ENCODE assay signal across 25 mouse cellular contexts in the genomic region with DNA sequence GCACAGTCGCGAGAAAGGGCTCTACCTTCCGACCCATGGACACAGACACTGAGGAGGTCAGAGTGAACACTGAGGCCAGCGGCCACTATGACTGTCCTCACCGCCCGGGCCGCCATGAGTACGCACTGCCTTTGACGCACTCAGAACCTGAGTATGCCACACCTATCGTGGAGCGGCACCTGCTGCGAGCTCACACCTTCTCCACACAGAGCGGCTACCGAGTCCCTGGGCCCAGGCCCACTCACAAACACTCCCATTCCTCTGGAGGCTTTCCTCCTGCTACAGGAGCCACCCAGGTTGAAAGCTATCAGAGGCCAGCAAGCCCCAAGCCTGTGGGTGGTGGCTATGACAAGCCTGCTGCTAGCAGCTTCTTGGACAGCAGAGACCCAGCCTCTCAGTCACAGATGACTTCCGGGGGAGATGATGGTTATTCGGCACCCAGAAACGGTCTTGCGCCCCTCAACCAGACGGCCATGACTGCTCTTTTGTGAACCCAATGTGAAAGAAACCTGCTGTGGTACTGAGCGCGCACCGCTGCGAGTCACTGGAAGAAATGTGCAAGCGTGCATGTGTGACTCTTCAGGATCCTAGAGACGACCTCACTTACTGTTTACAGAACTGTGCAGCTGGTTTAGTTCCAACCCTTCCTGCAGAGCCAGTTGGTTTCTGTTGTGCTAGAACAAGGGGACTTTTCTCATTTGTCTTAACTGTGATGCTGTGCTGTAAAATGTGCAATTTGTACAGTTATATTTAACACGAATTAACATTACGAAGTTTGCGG. TPM values are rescaled to one million over a fixed set of nuclear protein-coding genes. Genes with fewer than 3 reads are reported as not detected.
DNase-seq lines count a peak whose midpoint lies in the region; ATAC-seq and TF ChIP-seq lines count a peak whose summit lies in the region.
"Had no signal": no experiment of that assay in that cellular context is flagged by ENCODE, and none has a peak within 500 bp of the region (broad histone marks: within the 10 kb centered on the region; RNA-seq: fewer than 3 reads in every experiment).

No protein-coding gene starts in this region.

- no peak overlapping the region for H3K27ac ChIP-seq in forebrain, postnatal 0 days (ENCODE audit: low read depth, low read length)
- no peak overlapping the region for H3K27ac ChIP-seq in forebrain, embryonic 14.5 days (ENCODE audit: low read depth, low read length)
- no peak overlapping the region for H3K27ac ChIP-seq in stomach, embryonic 14.5 days (ENCODE audit: low read length)
- H3K27ac ChIP-seq in stomach, postnatal 0 days (replicated peaks), result no peak overlapping the region; the same call in 1 of the 2 replicates
- H3K27ac ChIP-seq in intestine, postnatal 0 days (ENCODE audit: low read depth, low read length), result peak overlapping the region; percentile 15; the same call in 1 of the 2 replicates
- H3K27ac ChIP-seq: embryonic facial prominence, embryonic 13.5 days; forebrain, embryonic 12.5 days; gastrocnemius, adult 2 months; heart, embryonic 10.5 days; hindbrain, embryonic 10.5 days; hindbrain, embryonic 14.5 days had no signal

- H3K36me3 ChIP-seq in forebrain, postnatal 0 days (ENCODE audit: insufficient read depth), result 0 out of 2 replicates have a peak, but pooled peaks cover 11% of the 10 kb centered on the region
- peaks cover 14% of the 10 kb centered on the region for H3K36me3 ChIP-seq in forebrain, embryonic 14.5 days (ENCODE audit: control insufficient read depth, insufficient read depth, low read length)
- H3K36me3 ChIP-seq in stomach, embryonic 14.5 days (ENCODE audit: control insufficient read depth, insufficient read depth, low read length), result peaks cover 15% of the 10 kb centered on the region
- peaks cover 3% of the 10 kb centered on the region; the same call in 1 of the 2 replicates for H3K36me3 ChIP-seq in stomach, postnatal 0 days (ENCODE audit: control insufficient read depth, insufficient read depth, low read length)
- peaks cover 50% of the 10 kb centered on the region for H3K36me3 ChIP-seq in intestine, postnatal 0 days (ENCODE audit: control insufficient read depth, insufficient read depth)

- H3K9ac ChIP-seq in forebrain, postnatal 0 days, result no peak overlapping the region
- no peak overlapping the region for H3K9ac ChIP-seq in forebrain, embryonic 14.5 days (ENCODE audit: low read length)
- no peak overlapping the region for H3K9ac ChIP-seq in stomach, embryonic 14.5 days (replicated peaks; ENCODE audit: low read depth, low read length)
- H3K9ac ChIP-seq in stomach, postnatal 0 days (ENCODE audit: low read length), result no peak overlapping the region
- H3K9ac ChIP-seq in intestine, postnatal 0 days (ENCODE audit: low read depth, low read length), result no peak overlapping the region
- H3K9ac ChIP-seq: embryonic facial prominence, embryonic 13.5 days; forebrain, embryonic 12.5 days; hindbrain, embryonic 14.5 days had no signal

- no peak for TF ChIP-seq EP300 in stomach, postnatal 0 days (optimal IDR thresholded peaks at IDR 0.05)

- no peak for TF ChIP-seq CTCF in forebrain, postnatal 0 days (IDR thresholded peaks at IDR 0.05; ENCODE audit: low read depth)
- TF ChIP-seq CTCF in stomach, postnatal 0 days (IDR thresholded peaks at IDR 0.05; ENCODE audit: low read depth), result no peak
- no peak for TF ChIP-seq CTCF in intestine, postnatal 0 days (IDR thresholded peaks at IDR 0.05; ENCODE audit: low read depth)

- 90% methylated on average over 28 of the region's 28 CpGs for WGBS in forebrain, postnatal 0 days
- 93% methylated on average over 28 of the region's 28 CpGs for WGBS in forebrain, embryonic 14.5 days
- 83% methylated on average over 28 of the region's 28 CpGs for WGBS in stomach, embryonic 14.5 days
- 79% methylated on average over 28 of the region's 28 CpGs for WGBS in stomach, postnatal 0 days
- 83% methylated on average over 28 of the region's 28 CpGs for WGBS in intestine, postnatal 0 days

- no peaks in the 10 kb centered on the region for H3K4me1 ChIP-seq in forebrain, postnatal 0 days (ENCODE audit: insufficient read depth)
- no peaks in the 10 kb centered on the region for H3K4me1 ChIP-seq in forebrain, embryonic 14.5 days (ENCODE audit: control insufficient read depth, insufficient read depth, low read length)
- no peaks in the 10 kb centered on the region for H3K4me1 ChIP-seq in stomach, embryonic 14.5 days (ENCODE audit: control insufficient read depth, insufficient read depth, low read length)
- no peaks in the 10 kb centered on the region for H3K4me1 ChIP-seq in stomach, postnatal 0 days (replicated peaks; ENCODE audit: control insufficient read depth, insufficient read depth)
- H3K4me1 ChIP-seq in intestine, postnatal 0 days (replicated peaks; ENCODE audit: control insufficient read depth, insufficient read depth, low read length), result no peaks in the 10 kb centered on the region
- H3K4me1 ChIP-seq: embryonic facial prominence, embryonic 13.5 days; forebrain, embryonic 12.5 days; heart, embryonic 10.5 days; hindbrain, embryonic 10.5 days had no signal

- no peak overlapping the region for H3K4me2 ChIP-seq in forebrain, postnatal 0 days (ENCODE audit: low read depth)
- H3K4me2 ChIP-seq in forebrain, embryonic 14.5 days (ENCODE audit: low read length), result no peak overlapping the region
- no peak overlapping the region for H3K4me2 ChIP-seq in stomach, embryonic 14.5 days (replicated peaks; ENCODE audit: low read depth, low read length)
- H3K4me2 ChIP-seq in stomach, postnatal 0 days (replicated peaks; ENCODE audit: low read depth), result no peak overlapping the region
- H3K4me2 ChIP-seq in intestine, postnatal 0 days (replicated peaks; ENCODE audit: low read depth), result no peak overlapping the region
- H3K4me2 ChIP-seq: embryonic facial prominence, embryonic 13.5 days; forebrain, embryonic 12.5 days; hindbrain, embryonic 14.5 days had no signal

- DNase-seq in forebrain, postnatal 0 days, result no peak
- DNase-seq in forebrain, embryonic 14.5 days (ENCODE audit: low spot score), result no peak
- no peak for DNase-seq in stomach, postnatal 0 days (ENCODE audit: low spot score)
- DNase-seq in ZHBTc4 (ENCODE audit: low read depth, low spot score), result peak; percentile 56
- DNase-seq in layer of hippocampus, adult 18-20 months (ENCODE audit: low spot score in 2 of 2), result no peak
- no peak for DNase-seq in kidney, adult 9 months
- DNase-seq: adrenal gland, postnatal 14 days; B cell, adult 2 months; cerebellum, adult 18-20 months; cerebellum, adult 9-11 months; cerebellum, postnatal 36 days; gastrocnemius, adult 2 months; gastrocnemius, postnatal 25 days had no signal

- peak; percentile 16; the same call in 1 of the 2 replicates for ATAC-seq in forebrain, postnatal 0 days
- no peak for ATAC-seq in forebrain, embryonic 14.5 days
- ATAC-seq in stomach, embryonic 14.5 days (ENCODE audit: insufficient number of reproducible peaks, insufficient read depth, low FRiP score, low read depth), result peak; percentile 37; the same call in 1 of the 2 replicates
- no peak; the same call in 1 of the 2 replicates for ATAC-seq in stomach, postnatal 0 days (ENCODE audit: low FRiP score, low TSS enrichment)
- ATAC-seq in intestine, postnatal 0 days, result no peak
- ATAC-seq: CD4-positive, CD25-positive, alpha-beta regulatory T cell, adult 4 months had no signal

- H3K9me3 ChIP-seq in forebrain, postnatal 0 days (ENCODE audit: low read length), result no peaks in the 10 kb centered on the region
- H3K9me3 ChIP-seq in forebrain, embryonic 14.5 days (replicated peaks; ENCODE audit: control insufficient read depth, low read length), result no peaks in the 10 kb centered on the region
- no peaks in the 10 kb centered on the region for H3K9me3 ChIP-seq in stomach, embryonic 14.5 days (ENCODE audit: control insufficient read depth, low read depth, low read length)
- no peaks in the 10 kb centered on the region for H3K9me3 ChIP-seq in stomach, postnatal 0 days (ENCODE audit: control insufficient read depth, low read length)
- H3K9me3 ChIP-seq in intestine, postnatal 0 days (ENCODE audit: control insufficient read depth), result no peaks in the 10 kb centered on the region
- H3K9me3 ChIP-seq: embryonic facial prominence, embryonic 13.5 days; forebrain, embryonic 12.5 days; heart, embryonic 10.5 days; hindbrain, embryonic 10.5 days had no signal

- H3K27me3 ChIP-seq in forebrain, postnatal 0 days (ENCODE audit: insufficient read depth, low read length), result no peaks in the 10 kb centered on the region
- no peaks in the 10 kb centered on the region for H3K27me3 ChIP-seq in forebrain, embryonic 14.5 days (replicated peaks; ENCODE audit: control insufficient read depth, insufficient read depth, low read length)
- no peaks in the 10 kb centered on the region for H3K27me3 ChIP-seq in stomach, embryonic 14.5 days (ENCODE audit: control insufficient read depth, insufficient read depth, low read length)
- H3K27me3 ChIP-seq in stomach, postnatal 0 days (ENCODE audit: control insufficient read depth, insufficient read depth, low read length), result no peaks in the 10 kb centered on the region
- no peaks in the 10 kb centered on the region for H3K27me3 ChIP-seq in intestine, postnatal 0 days (replicated peaks; ENCODE audit: control insufficient read depth, insufficient read depth, low read length)
- H3K27me3 ChIP-seq: embryonic facial prominence, embryonic 13.5 days; forebrain, embryonic 12.5 days had no signal

- no peak overlapping the region for H3K4me3 ChIP-seq in forebrain, postnatal 0 days (ENCODE audit: low read depth, low read length)
- H3K4me3 ChIP-seq in forebrain, embryonic 14.5 days (ENCODE audit: low read depth, low read length), result no peak overlapping the region
- H3K4me3 ChIP-seq in stomach, embryonic 14.5 days (ENCODE audit: low read depth, low read length), result no peak overlapping the region
- no peak overlapping the region for H3K4me3 ChIP-seq in stomach, postnatal 0 days (ENCODE audit: low read depth, low read length)
- H3K4me3 ChIP-seq in intestine, postnatal 0 days (ENCODE audit: low read depth, low read length), result no peak overlapping the region
- H3K4me3 ChIP-seq: embryonic facial prominence, embryonic 13.5 days; forebrain, embryonic 12.5 days; gastrocnemius, adult 2 months; heart, embryonic 10.5 days; hindbrain, embryonic 10.5 days had no signal

RNA-seq across cellular contexts. Expression of gene Gm26741, which starts 38.9 kb away (rescaled TPM):
- total RNA-seq in forebrain, postnatal 0 days (2014; rRNA removed), result not detected in 2 replicates
- not detected in 2 replicates for polyA plus RNA-seq in forebrain, postnatal 0 days (2015; fragmentation: Nextera tagmentation; extraction: Ambion mirVana)
- not detected in 2 replicates for polyA plus RNA-seq in forebrain, embryonic 14.5 days (2014; fragmentation: Nextera tagmentation; extraction: Ambion mirVana)
- polyA plus RNA-seq in stomach, embryonic 14.5 days (2014; fragmentation: Nextera tagmentation; extraction: Ambion mirVana), result not detected in 2 replicates
- polyA plus RNA-seq in stomach, postnatal 0 days (2015; fragmentation: Nextera tagmentation; extraction: Ambion mirVana), result not detected in 2 replicates
- not detected in 2 replicates for polyA plus RNA-seq in intestine, postnatal 0 days (2015; fragmentation: Nextera tagmentation; extraction: Ambion mirVana)
- not detected for total RNA-seq in layer of hippocampus, adult 18-20 months (2021)
- total RNA-seq: adrenal gland, adult 18-20 months; adrenal gland, postnatal 14 days; gastrocnemius, adult 2 months; gastrocnemius, postnatal 25 days; granulocyte monocyte progenitor cell, adult 5-6 weeks; heart, postnatal 25 days had no signal
- polyA plus RNA-seq: CD4-positive, CD25-positive, alpha-beta regulatory T cell, adult 4 months; embryonic facial prominence, embryonic 13.5 days; forebrain, embryonic 12.5 days; heart, embryonic 10.5 days; heart, embryonic 14.5 days; hindbrain, embryonic 10.5 days; hindbrain, embryonic 14.5 days had no signal

Comparison
In these comparisons a context has a peak if more than half of its experiments do, and no peak if none do; other contexts are left out.
1. ATAC-seq: peak in forebrain, postnatal 0 days (single experiment) and stomach, embryonic 14.5 days (single experiment); none in forebrain, embryonic 14.5 days (single experiment), stomach, postnatal 0 days (single experiment) and intestine, postnatal 0 days (single experiment).